Mouse (Mus musculus) lung, embryonic 16.5 days (tissue): ENCODE data around the gene Met. TPM values are rescaled to one million over a fixed set of nuclear protein-coding genes. Genes with fewer than 3 reads are reported as not detected.

Experiments
- ATAC-seq: fragments of 200-750 bp; cut with Nextera tagmentation; 2 replicates; pipeline ENCODE4 v1.8.0; 2017; ENCODE audit warnings: low read depth, mild to moderate bottlenecking, moderate library complexity
- H3K27ac ChIP-seq: fragments of 300-500 bp; sonication (generic); 2 replicates; pipeline ENCODE4 v1.5.1; 2014; ENCODE audit warnings: mild to moderate bottlenecking, control low read depth, low read length
- H3K27me3 ChIP-seq: fragments of 300-500 bp; sonication (generic); 2 replicates; pipeline ENCODE4 v1.6.1; 2014; ENCODE audit warnings: low read depth, low read length, mixed read lengths; ENCODE audit not compliant: control insufficient read depth, insufficient read depth
- H3K36me3 ChIP-seq: fragments of 300-500 bp; sonication (generic); 2 replicates; pipeline ENCODE4 v1.6.1; 2014; ENCODE audit warnings: low read length; ENCODE audit not compliant: control insufficient read depth, insufficient read depth
- H3K4me1 ChIP-seq: fragments of 300-500 bp; sonication (generic); replicated peaks from 2 replicates; pipeline ENCODE4 v1.6.1; 2014; ENCODE audit warnings: low read length, mixed read lengths; ENCODE audit not compliant: control insufficient read depth, insufficient read depth
- H3K4me2 ChIP-seq: fragments of 300-500 bp; sonication (generic); 2 replicates; pipeline ENCODE4 v1.6.1; 2014; ENCODE audit warnings: low read depth, low read length, control low read depth
- H3K4me3 ChIP-seq: fragments of 300-500 bp; sonication (generic); 2 replicates; pipeline ENCODE4 v1.5.1; 2014; ENCODE audit warnings: mild to moderate bottlenecking, low read length, control low read depth
- H3K9ac ChIP-seq: fragments of 300-500 bp; sonication (generic); 2 replicates; pipeline ENCODE4 v1.6.1; 2014; ENCODE audit warnings: low read length, control low read depth
- H3K9me3 ChIP-seq: fragments of 300-500 bp; sonication (generic); 2 replicates; pipeline ENCODE4 v1.6.1; 2016; ENCODE audit warnings: low read length; ENCODE audit not compliant: control insufficient read depth
- WGBS: fragments of 180-500 bp; shearing (Covaris S2); extraction: QIAGEN DNeasy Blood & Tissue Kit; methylation state at CpG from one replicate; pipeline ENCODE4 v1.1.7; 2014; 5-methylcytosine and 5-hydroxymethylcytosine counted together
- polyA plus RNA-seq: library from polyadenylated mRNA; unstranded; fragments of >200 nt; fragmentation: Nextera tagmentation; extraction: Ambion mirVana; gene quantifications from 2 replicates; pipeline ENCODE4 v1.2.1, GENCODE M21; 2015

The Met gene
- polyA plus RNA-seq, 1 experiment from 2014 or later, result 8.3 TPM

DNA sequence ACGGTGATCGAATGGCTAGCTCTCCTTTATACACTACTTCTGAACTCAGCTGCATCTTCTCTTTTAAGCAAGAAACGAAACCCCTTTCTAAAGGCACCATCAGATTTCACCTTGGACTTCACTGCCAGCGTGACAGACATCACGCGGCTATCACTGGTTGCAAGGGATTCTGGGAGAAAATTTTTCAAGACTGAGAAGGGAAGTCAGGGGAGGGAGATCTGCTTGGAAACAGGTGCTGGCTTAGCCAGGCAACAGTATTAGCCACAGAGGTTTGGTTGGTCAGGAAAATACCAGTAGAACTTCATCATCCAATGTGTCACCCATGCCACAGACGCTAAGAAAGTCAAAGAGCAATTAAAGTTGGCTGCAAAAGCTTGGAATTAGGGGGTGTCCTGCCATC is 2.2 kb upstream of the Met start:
- 70% methylated on average over 7 of the region's 7 CpGs for WGBS
- Histone ChIP-seq H3K36me3 (no peaks in the 10 kb centered on the region), H3K27me3 (no peaks in the 10 kb centered on the region), H3K9ac (no peak overlapping the region), H3K9me3 (no peaks in the 10 kb centered on the region), H3K4me1 (no peaks in the 10 kb centered on the region), H3K4me2 (no peak overlapping the region), H3K27ac (no peak overlapping the region), H3K4me3 (no peak overlapping the region)
- no peak for ATAC-seq

GRCm38 (mm10) chr6:17464281-17465025 is 853 bp downstream of the Met start:
- Histone ChIP-seq H3K27ac (peak overlapping the region; percentile 83), H3K4me2 (peak overlapping the region; percentile 98), H3K36me3 (no peaks in the 10 kb centered on the region), H3K4me3 (peak overlapping the region; percentile 80), H3K9me3 (no peaks in the 10 kb centered on the region), H3K9ac (peak overlapping the region; percentile 76), H3K27me3 (no peaks in the 10 kb centered on the region), H3K4me1 (no peaks in the 10 kb centered on the region)
- 4% methylated on average over 15 of the region's 15 CpGs for WGBS
- ATAC-seq, result peak; percentile 58

DNA sequence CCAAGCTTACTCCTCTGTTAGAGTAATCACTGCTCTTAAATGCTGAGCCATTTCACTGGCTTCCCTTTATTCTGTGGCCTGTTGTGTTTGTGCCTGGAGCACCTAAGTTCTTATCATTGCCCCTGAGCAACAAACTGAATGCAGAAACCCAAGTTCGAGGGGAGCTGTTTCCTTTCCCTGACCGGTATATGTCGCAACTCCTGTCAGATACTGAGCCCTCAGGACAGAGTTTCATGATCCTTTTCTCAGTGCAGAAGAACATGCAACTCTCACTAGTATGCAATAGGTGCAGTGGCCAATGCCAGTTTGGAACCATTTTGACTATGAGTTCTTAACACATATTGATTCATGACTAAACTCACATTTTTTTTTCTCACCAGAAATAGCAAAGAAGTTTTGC is 2.9 kb downstream of the Met start:
- 65% methylated on average over 3 of the region's 3 CpGs for WGBS
- no peak overlapping the region for H3K4me3 ChIP-seq

GRCm38 (mm10) chr6:17468993-17469392 is 5.4 kb downstream of the Met start:
- Histone ChIP-seq H3K9me3 (no peaks in the 10 kb centered on the region), H3K27ac (no peak overlapping the region), H3K4me2 (no peak overlapping the region), H3K4me3 (no peak overlapping the region), H3K36me3 (no peaks in the 10 kb centered on the region), H3K4me1 (no peaks in the 10 kb centered on the region), H3K27me3 (no peaks in the 10 kb centered on the region), H3K9ac (no peak overlapping the region)
- no peak for ATAC-seq
- 85% methylated on average over 5 of the region's 5 CpGs for WGBS

More for the DNA sequence above, 2.9 kb downstream of the Met start:
- Histone ChIP-seq H3K4me2 (no peak overlapping the region), H3K27me3 (no peaks in the 10 kb centered on the region), H3K9ac (no peak overlapping the region), H3K36me3 (no peaks in the 10 kb centered on the region), H3K4me1 (no peaks in the 10 kb centered on the region), H3K27ac (no peak overlapping the region), H3K9me3 (no peaks in the 10 kb centered on the region)
- no peak for ATAC-seq

DNA sequence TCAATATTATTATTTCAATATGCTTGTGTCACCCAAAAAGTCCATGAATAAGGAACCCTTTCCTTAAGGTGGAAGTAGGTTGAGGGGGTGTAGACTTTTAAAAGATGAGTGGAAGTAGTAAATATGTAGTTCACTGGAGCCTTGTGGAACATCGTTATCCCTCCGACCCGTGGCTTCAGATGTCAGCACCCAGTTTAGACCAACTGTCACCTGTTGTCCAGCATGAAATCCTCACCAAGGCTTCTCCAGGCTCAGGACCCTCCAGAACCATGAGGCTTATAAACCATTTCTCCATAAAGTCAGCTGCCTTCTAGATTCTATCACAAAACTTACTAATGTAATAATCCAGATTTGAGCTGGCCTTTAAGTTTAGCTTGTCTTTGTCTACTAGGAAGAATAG is 9.5 kb downstream of the Met start:
- no peak for ATAC-seq
- no peaks in the 10 kb centered on the region for H3K9me3 ChIP-seq
- no peaks in the 10 kb centered on the region for H3K36me3 ChIP-seq
- no peak overlapping the region for H3K27ac ChIP-seq
- H3K4me3 ChIP-seq, result no peak overlapping the region
- H3K4me2 ChIP-seq, result no peak overlapping the region
- no peaks in the 10 kb centered on the region for H3K4me1 ChIP-seq
- 88% methylated on average over 3 of the region's 3 CpGs for WGBS
- no peaks in the 10 kb centered on the region for H3K27me3 ChIP-seq
- H3K9ac ChIP-seq, result no peak overlapping the region

DNA sequence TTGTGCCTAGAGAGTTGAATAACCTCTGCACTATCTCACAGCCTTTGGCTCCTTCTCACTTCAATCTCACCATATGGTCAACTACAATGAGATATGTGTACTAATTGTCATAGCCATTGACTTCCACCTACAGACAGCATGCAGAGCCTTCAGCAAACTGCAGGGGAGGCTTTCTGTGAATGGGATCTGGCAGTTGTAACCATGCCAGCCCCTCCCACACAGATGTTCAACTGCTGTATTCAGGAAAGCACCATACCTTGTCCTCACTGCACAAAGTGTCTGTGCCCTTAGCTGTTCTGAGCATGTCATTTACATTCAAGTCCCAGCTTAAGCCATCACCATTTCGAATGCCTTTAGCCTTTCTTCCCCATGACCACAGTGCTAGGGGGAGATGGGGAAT is 14.2 kb downstream of the Met start:
- WGBS, result 83% methylated on average over 1 of the region's 1 CpGs
- Histone ChIP-seq H3K4me2 (no peak overlapping the region), H3K27me3 (no peaks in the 10 kb centered on the region), H3K4me1 (no peaks in the 10 kb centered on the region), H3K27ac (no peak overlapping the region), H3K4me3 (no peak overlapping the region), H3K9ac (no peak overlapping the region), H3K9me3 (no peaks in the 10 kb centered on the region), H3K36me3 (no peaks in the 10 kb centered on the region)
- no peak for ATAC-seq

- Histone ChIP-seq H3K27ac (no peak overlapping the region), H3K4me1 (no peaks in the 10 kb centered on the region), H3K27me3 (no peaks in the 10 kb centered on the region), H3K9ac (no peak overlapping the region), H3K9me3 (no peaks in the 10 kb centered on the region), H3K4me3 (no peak overlapping the region), H3K36me3 (no peaks in the 10 kb centered on the region), H3K4me2 (no peak overlapping the region)
- no peak for ATAC-seq
- WGBS, result 89% methylated on average over 6 of the region's 6 CpGs
These were observed 14.7 kb downstream of the Met start for GRCm38 (mm10) chr6:17478252-17478651.

GRCm38 (mm10) chr6:17478838-17479570 is 15.4 kb downstream of the Met start:
- Histone ChIP-seq H3K27me3 (no peaks in the 10 kb centered on the region), H3K9me3 (no peaks in the 10 kb centered on the region), H3K9ac (no peak overlapping the region), H3K36me3 (no peaks in the 10 kb centered on the region), H3K4me2 (no peak overlapping the region), H3K27ac (no peak overlapping the region), H3K4me1 (no peaks in the 10 kb centered on the region), H3K4me3 (no peak overlapping the region)
- 85% methylated on average over 10 of the region's 10 CpGs for WGBS
- ATAC-seq, result no peak

DNA sequence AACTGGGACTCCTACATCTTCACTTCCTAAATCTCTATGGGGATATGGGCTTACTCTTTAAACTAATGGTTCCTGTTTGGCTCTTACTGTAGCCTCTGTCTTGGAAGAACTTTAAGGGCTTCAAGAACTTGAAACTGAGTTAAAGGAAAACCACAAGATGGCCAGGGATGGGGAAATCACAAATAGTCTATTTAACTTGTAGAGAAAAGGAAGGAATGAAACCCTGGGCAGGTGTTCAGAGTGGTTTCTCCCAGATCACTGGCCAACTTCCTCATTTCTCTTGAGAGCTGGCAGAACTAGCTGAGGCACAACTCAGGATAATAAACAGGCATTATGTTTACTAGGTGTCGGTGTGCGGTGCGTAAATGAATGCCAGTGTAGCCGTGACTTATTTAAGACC is 17.5 kb downstream of the Met start:
- Histone ChIP-seq H3K9ac (no peak overlapping the region), H3K4me3 (no peak overlapping the region), H3K4me2 (no peak overlapping the region), H3K27me3 (no peaks in the 10 kb centered on the region), H3K9me3 (no peaks in the 10 kb centered on the region), H3K27ac (no peak overlapping the region), H3K36me3 (no peaks in the 10 kb centered on the region), H3K4me1 (no peaks in the 10 kb centered on the region)
- peak; percentile 28; the same call in 1 of the 2 replicates for ATAC-seq
- 85% methylated on average over 4 of the region's 4 CpGs for WGBS
